Mouse (Mus musculus) heart, embryonic 16.5 days (tissue): Measurements from ENCODE around the gene Adamts14. TPM values are rescaled to one million over a fixed set of nuclear protein-coding genes. Genes with fewer than 3 reads are reported as not detected.

Experiments
- ATAC-seq: fragments of 200-750 bp; cut with Nextera tagmentation; replicated peaks from 2 replicates; pipeline ENCODE4 v1.8.0; 2017; ENCODE audit warnings: moderate number of reproducible peaks; ENCODE audit not compliant: insufficient read depth, low FRiP score; ENCODE audit errors: extremely low read depth
- H3K27ac ChIP-seq: fragments of 300-500 bp; sonication (generic); 2 replicates; pipeline ENCODE4 v1.5.1; 2014; ENCODE audit warnings: mild to moderate bottlenecking, low read length, control low read depth, moderate library complexity
- H3K27me3 ChIP-seq: fragments of 300-500 bp; sonication (generic); 2 replicates; pipeline ENCODE4 v1.6.1; 2014; ENCODE audit warnings: low read length, mixed read lengths; ENCODE audit not compliant: control insufficient read depth, insufficient read depth
- H3K36me3 ChIP-seq: fragments of 300-500 bp; sonication (generic); 2 replicates; pipeline ENCODE4 v1.6.1; 2014; ENCODE audit not compliant: control insufficient read depth, insufficient read depth
- H3K4me1 ChIP-seq: fragments of 300-500 bp; sonication (generic); 2 replicates; pipeline ENCODE4 v1.6.1; 2014; ENCODE audit warnings: low read length, mixed read lengths; ENCODE audit not compliant: control insufficient read depth, insufficient read depth
- H3K4me2 ChIP-seq: fragments of 300-500 bp; sonication (generic); 2 replicates; pipeline ENCODE4 v1.6.1; 2014; ENCODE audit warnings: low read depth, mild to moderate bottlenecking, control low read depth, low read length
- H3K4me3 ChIP-seq: fragments of 300-500 bp; sonication (generic); 2 replicates; pipeline ENCODE4 v1.5.1; 2014; ENCODE audit warnings: mild to moderate bottlenecking, control low read depth, low read length
- H3K9ac ChIP-seq: fragments of 300-500 bp; sonication (generic); 2 replicates; pipeline ENCODE4 v1.6.1; 2014; ENCODE audit warnings: low read length, control low read depth
- H3K9me3 ChIP-seq: fragments of 300-500 bp; sonication (generic); replicated peaks from 2 replicates; pipeline ENCODE4 v1.6.1; 2016; ENCODE audit warnings: low read length; ENCODE audit not compliant: control insufficient read depth
- WGBS: fragments of 180-500 bp; shearing (Covaris S2); extraction: QIAGEN DNeasy Blood & Tissue Kit; methylation state at CpG from one replicate; pipeline ENCODE4 v1.1.7; 2014; 5-methylcytosine and 5-hydroxymethylcytosine counted together
- polyA plus RNA-seq: library from polyadenylated mRNA; unstranded; fragments of >200 nt; fragmentation: Nextera tagmentation; extraction: Ambion mirVana; gene quantifications from 2 replicates; pipeline ENCODE4 v1.2.1, GENCODE M21; 2015

Gene Adamts14
- polyA plus RNA-seq, 1 experiment from 2014 or later, result 1.8 TPM

DNA sequence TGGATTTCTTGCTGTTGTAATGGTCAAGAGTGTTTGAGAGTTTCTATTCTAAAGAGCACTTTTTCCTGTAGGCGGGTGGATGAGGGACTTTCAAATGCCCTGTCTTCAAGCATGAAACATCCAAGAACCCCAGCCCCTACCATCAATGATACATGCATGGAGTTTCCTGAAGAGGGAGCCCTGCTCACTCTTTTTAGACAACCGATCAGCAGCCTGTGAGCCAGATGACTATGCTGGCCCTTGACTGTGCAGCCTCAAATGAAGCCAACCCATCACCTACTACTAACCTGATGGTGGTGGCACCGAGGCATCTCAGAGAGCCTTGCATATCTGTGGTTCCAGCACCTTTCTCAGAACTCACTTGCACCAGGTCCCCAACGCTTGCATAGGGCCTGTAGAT lies 100.7 kb downstream of the Adamts14 start:
- Histone ChIP-seq H3K9ac (no peak overlapping the region), H3K27me3 (peaks cover 17% of the 10 kb centered on the region), H3K36me3 (no peaks in the 10 kb centered on the region), H3K27ac (no peak overlapping the region), H3K4me3 (no peak overlapping the region), H3K9me3 (no peaks in the 10 kb centered on the region), H3K4me2 (no peak overlapping the region), H3K4me1 (peaks cover 4% of the 10 kb centered on the region)
- ATAC-seq, result no peak
- WGBS, result 76% methylated on average over 4 of the region's 4 CpGs

DNA sequence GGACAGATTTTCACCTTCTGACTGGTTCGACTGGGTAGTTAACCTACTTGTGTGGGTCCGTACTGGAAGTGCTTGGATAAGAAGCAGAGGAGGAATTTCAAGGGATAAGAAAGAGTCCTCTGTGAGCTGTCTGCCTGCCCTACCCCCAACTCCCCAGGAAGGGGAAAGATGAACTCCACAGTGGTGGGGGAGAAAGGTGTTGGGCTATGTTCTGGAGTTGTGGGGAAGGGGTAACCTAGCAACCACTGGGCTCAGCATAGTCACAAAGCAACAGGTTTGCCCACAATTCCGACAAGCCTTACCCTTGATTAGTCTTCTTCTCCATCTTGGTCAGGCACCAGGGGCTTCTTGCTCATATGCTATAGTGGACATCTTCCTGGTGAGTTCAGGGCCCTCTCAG lies 101.6 kb downstream of the Adamts14 start, which contains the start of gene Tbata:
Gene Tbata, plus strand, starts transcription at position 301 of the 400 bp plus-strand sequence.
- Histone ChIP-seq H3K4me3 (no peak within 1 kb of the TSS), H3K27me3 (peaks cover 15% of the 10 kb centered on the region), H3K36me3 (no peaks in the 10 kb centered on the region), H3K9ac (no peak within 1 kb of the TSS), H3K9me3 (no peaks in the 10 kb centered on the region), H3K4me2 (no peak within 1 kb of the TSS), H3K4me1 (peaks cover 4% of the 10 kb centered on the region), H3K27ac (no peak within 1 kb of the TSS)
- WGBS, result 48% methylated on average over 3 of the region's 3 CpGs
- ATAC-seq, result no peak

DNA sequence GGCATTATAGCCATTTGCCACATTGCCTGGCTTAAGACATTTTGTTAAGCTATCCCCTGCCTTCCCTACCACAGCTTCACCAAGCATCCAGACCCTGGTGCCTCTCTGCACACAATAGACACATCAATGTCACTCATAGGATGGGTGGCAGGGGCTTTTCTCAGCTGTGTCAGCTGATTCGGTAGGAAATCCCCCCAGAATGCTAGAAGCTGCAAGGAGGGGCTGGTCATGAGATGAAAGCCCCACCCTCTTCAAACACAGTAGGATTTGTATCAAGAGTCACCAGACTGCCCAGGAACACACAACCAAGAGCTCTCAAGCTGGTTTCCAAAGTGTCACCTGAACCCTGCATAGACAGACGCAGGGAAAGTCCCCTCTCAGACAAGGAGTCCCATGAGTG lies 104.8 kb downstream of the Adamts14 start:
- H3K9ac ChIP-seq, result no peak overlapping the region
- H3K4me1 ChIP-seq, result no peaks in the 10 kb centered on the region
- H3K27ac ChIP-seq, result no peak overlapping the region
- ATAC-seq, result no peak
- H3K9me3 ChIP-seq, result no peaks in the 10 kb centered on the region
- H3K4me3 ChIP-seq, result no peak overlapping the region
- no peak overlapping the region for H3K4me2 ChIP-seq
- H3K36me3 ChIP-seq, result no peaks in the 10 kb centered on the region
- peaks cover 2% of the 10 kb centered on the region; the same call in 1 of the 2 replicates for H3K27me3 ChIP-seq
- WGBS, result 59% methylated on average over 2 of the region's 2 CpGs

DNA sequence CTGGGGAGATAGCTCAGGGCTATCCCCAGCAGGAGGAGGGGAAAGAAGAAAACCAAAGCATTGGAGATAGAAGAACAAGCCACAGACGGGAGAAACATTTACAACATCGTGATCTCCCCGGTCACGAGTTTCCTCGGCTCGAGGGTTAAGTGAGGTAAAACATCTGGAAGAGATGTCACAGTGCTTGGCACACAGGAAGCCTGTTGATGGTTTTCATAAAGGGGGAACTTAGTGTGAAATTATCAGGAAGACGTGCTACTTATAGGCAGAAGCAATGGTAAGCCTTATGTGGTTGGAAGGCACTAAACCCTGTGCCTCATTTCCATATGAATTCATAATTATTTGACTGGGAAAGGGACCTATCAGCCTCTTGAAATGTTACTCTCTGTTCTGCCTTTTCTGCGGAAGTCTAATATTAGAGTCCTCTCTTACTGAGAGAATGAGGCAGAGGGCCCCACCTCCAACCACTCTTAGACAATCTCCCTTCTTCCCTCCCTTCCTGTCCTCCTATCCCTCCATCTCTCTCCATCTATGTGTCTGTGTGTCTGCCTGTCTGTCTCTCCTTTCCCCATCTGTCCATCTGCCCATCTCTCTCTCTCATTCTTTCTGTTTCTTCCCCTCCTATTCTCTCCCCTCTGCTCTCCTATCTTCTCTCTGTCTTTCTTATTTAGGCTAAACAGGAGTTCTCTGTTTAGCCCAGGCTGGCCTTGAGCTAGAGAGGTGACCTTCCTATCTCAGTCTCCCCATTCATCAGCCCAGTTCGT lies 105.7 kb downstream of the Adamts14 start:
- no peak for ATAC-seq
- Histone ChIP-seq H3K9ac (no peak overlapping the region), H3K4me2 (no peak overlapping the region), H3K27ac (no peak overlapping the region), H3K4me3 (no peak overlapping the region), H3K36me3 (no peaks in the 10 kb centered on the region), H3K4me1 (no peaks in the 10 kb centered on the region), H3K27me3 (no peaks in the 10 kb centered on the region), H3K9me3 (no peaks in the 10 kb centered on the region)
- 57% methylated on average over 9 of the region's 9 CpGs for WGBS

DNA sequence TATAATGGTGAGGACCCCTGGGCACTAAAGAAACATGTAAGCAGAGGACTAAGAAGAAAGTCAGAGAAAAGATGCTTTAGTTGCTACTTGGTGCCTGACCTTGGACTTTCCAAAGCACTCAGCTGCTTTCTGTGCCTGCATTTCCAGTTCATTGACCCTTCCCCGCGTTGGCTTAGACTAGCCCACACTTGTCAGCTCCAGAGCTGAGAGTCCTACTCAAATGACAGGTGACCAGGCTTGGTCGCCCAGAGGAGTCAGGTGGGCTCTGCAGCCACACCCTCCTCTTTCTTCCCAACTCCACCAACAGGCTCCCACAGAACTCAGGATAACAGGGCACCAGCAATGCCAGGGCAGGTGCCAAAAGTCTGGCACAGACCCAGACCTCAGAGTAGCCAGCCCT lies 110.9 kb downstream of the Adamts14 start:
- no peak overlapping the region for H3K4me3 ChIP-seq
- no peaks in the 10 kb centered on the region for H3K4me1 ChIP-seq
- ATAC-seq, result no peak
- no peaks in the 10 kb centered on the region for H3K9me3 ChIP-seq
- no peak overlapping the region for H3K4me2 ChIP-seq
- WGBS, result 65% methylated on average over 3 of the region's 3 CpGs
- no peak overlapping the region for H3K27ac ChIP-seq
- H3K27me3 ChIP-seq, result no peaks in the 10 kb centered on the region
- no peak overlapping the region for H3K9ac ChIP-seq
- H3K36me3 ChIP-seq, result no peaks in the 10 kb centered on the region

DNA sequence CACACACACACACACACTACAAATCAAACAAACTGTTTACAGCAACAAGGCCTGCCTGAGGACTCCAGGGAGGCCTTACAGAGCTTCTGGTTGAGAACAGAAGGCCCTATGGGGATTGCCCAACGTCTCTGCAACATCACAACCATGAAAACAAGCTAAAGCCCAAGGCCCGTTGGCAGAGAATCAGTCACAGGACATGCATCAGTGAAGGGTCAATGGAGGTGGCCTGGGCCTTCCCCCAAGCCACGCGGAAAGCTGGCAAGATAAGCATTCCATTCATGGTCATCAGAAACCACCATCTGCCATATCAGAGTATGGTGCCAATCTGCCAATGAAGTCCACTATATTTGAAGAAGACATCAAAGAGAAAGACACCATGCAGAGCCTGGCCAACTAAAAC lies 112.6 kb downstream of the Adamts14 start:
- 74% methylated on average over 4 of the region's 4 CpGs for WGBS

DNA sequence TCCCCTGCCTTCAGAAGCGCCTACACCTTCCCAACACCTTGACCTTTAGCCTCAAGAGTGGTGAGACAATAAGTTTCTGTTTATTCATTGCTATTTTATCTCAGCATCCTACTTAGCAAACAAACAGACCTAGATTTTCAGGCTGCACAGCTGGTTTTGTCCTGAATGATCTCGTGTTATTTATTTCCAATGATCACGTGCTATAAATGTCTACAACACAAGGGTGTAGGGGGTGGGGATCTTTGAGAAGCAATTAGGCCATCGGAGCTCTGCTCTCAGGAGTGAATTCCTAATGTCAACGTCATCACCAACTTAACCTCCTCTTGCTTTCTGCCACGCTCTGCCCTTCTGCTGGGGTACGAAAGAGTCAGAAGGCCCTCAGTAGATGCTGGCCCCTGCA lies 113.1 kb downstream of the Adamts14 start:
- H3K9ac ChIP-seq, result no peak overlapping the region
- H3K27ac ChIP-seq, result no peak overlapping the region
- H3K27me3 ChIP-seq, result no peaks in the 10 kb centered on the region
- no peak overlapping the region for H3K4me3 ChIP-seq
- no peaks in the 10 kb centered on the region for H3K4me1 ChIP-seq
- WGBS, result 66% methylated on average over 7 of the region's 7 CpGs
- H3K9me3 ChIP-seq, result no peaks in the 10 kb centered on the region
- ATAC-seq, result no peak
- no peak overlapping the region for H3K4me2 ChIP-seq
- H3K36me3 ChIP-seq, result no peaks in the 10 kb centered on the region

More for the DNA sequence above, 112.6 kb downstream of the Adamts14 start:
- no peak for ATAC-seq
- H3K4me2 ChIP-seq, result no peak overlapping the region
- H3K27ac ChIP-seq, result no peak overlapping the region
- no peak overlapping the region for H3K4me3 ChIP-seq
- H3K9me3 ChIP-seq, result no peaks in the 10 kb centered on the region
- H3K4me1 ChIP-seq, result no peaks in the 10 kb centered on the region
- H3K27me3 ChIP-seq, result no peaks in the 10 kb centered on the region
- H3K9ac ChIP-seq, result no peak overlapping the region
- H3K36me3 ChIP-seq, result no peaks in the 10 kb centered on the region

DNA sequence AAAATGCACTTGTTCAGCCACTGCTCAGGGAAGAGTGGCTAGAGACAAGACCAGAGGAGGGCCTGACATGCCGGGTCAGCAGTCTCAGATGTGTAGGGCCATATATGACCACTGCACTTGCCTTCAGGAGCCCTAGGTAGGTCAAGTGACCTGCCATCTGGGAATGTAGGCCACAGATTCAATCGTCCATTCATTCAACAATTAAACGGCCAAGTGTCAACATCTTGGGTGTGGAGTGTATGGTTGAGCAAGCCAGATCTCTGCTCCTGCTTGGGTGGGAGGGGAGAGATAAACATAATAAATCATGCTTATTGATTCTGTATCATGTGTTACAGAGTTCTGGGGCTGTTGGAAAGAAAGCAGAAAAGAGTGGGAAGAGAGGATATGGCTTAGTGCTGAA lies 114.6 kb downstream of the Adamts14 start:
- Histone ChIP-seq H3K36me3 (no peaks in the 10 kb centered on the region), H3K4me3 (no peak overlapping the region), H3K4me1 (no peaks in the 10 kb centered on the region), H3K9ac (no peak overlapping the region), H3K27ac (no peak overlapping the region), H3K9me3 (no peaks in the 10 kb centered on the region), H3K4me2 (no peak overlapping the region), H3K27me3 (no peaks in the 10 kb centered on the region)
- WGBS, result 82% methylated on average over 3 of the region's 3 CpGs
- no peak for ATAC-seq

DNA sequence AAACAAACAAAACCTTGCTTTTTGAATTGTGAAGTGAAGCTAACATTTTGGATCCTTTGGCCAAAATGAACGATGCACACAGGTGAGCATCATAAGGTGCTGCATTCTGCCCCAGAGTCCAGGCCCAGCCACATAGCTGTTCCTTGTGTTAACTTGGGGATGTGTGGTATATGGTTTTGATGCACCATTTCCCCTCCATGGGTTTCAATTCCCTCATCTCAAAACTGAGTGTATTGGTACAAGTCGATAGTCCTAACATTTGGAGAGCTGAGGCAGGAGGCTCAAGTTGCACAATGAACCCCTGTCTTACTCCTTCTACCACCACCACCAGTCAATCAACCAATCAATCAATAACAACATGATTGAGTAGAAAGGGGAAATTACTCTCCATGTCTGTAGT lies 116.8 kb downstream of the Adamts14 start:
- Histone ChIP-seq H3K4me1 (no peaks in the 10 kb centered on the region), H3K4me2 (no peak overlapping the region), H3K27me3 (no peaks in the 10 kb centered on the region), H3K27ac (no peak overlapping the region), H3K9me3 (no peaks in the 10 kb centered on the region), H3K4me3 (no peak overlapping the region), H3K36me3 (no peaks in the 10 kb centered on the region), H3K9ac (no peak overlapping the region)
- no peak for ATAC-seq
- WGBS, result 78% methylated on average over 2 of the region's 2 CpGs
